Comparison of ENCODE assay signal across 8 mouse cellular contexts in genomic region chr11:48774443-48775298, GRCm38 (mm10). TPM values are rescaled to one million over a fixed set of nuclear protein-coding genes. Genes with fewer than 3 reads are reported as not detected.
A peak's percentile ranks its signal among the peaks of the same experiment; 100 is the strongest.
DNase-seq lines count a peak whose midpoint lies in the region; ATAC-seq and TF ChIP-seq lines count a peak whose summit lies in the region.

No protein-coding gene starts in this region.

- 39% methylated on average over 17 of the region's 17 CpGs for WGBS in heart, embryonic 12.5 days
- 30% methylated on average over 17 of the region's 17 CpGs for WGBS in forebrain, embryonic 13.5 days
- 28% methylated on average over 17 of the region's 17 CpGs for WGBS in limb, embryonic 14.5 days
- WGBS in midbrain, embryonic 13.5 days: 38% methylated on average over 17 of the region's 17 CpGs

- no peak overlapping the region for H3K27ac ChIP-seq in heart, embryonic 12.5 days (ENCODE audit: poor library complexity, severe bottlenecking)
- H3K27ac ChIP-seq in forebrain, embryonic 13.5 days: no peak overlapping the region
- H3K27ac ChIP-seq in limb, embryonic 14.5 days (replicated peaks; ENCODE audit: low read depth, low read length): no peak overlapping the region
- H3K27ac ChIP-seq in midbrain, embryonic 13.5 days: no peak overlapping the region

- H3K36me3 ChIP-seq in heart, embryonic 12.5 days: no peaks in the 10 kb centered on the region
- no peaks in the 10 kb centered on the region for H3K36me3 ChIP-seq in forebrain, embryonic 13.5 days (ENCODE audit: poor library complexity, severe bottlenecking)
- no peaks in the 10 kb centered on the region for H3K36me3 ChIP-seq in limb, embryonic 14.5 days (ENCODE audit: control insufficient read depth, insufficient read depth, low read length)
- no peaks in the 10 kb centered on the region for H3K36me3 ChIP-seq in midbrain, embryonic 13.5 days

- peak overlapping the region; percentile 36; the same call in 1 of the 2 replicates for H3K4me2 ChIP-seq in heart, embryonic 12.5 days
- H3K4me2 ChIP-seq in forebrain, embryonic 13.5 days: peak overlapping the region; percentile 36
- H3K4me2 ChIP-seq in limb, embryonic 14.5 days (replicated peaks; ENCODE audit: low read depth, low read length, severe bottlenecking): peak overlapping the region; percentile 41
- H3K4me2 ChIP-seq in midbrain, embryonic 13.5 days (replicated peaks): peak overlapping the region; percentile 44

- no peak overlapping the region for H3K4me3 ChIP-seq in heart, embryonic 12.5 days
- 0 out of 2 replicates have a peak overlapping the region, but pooled peaks have one; percentile 6 for H3K4me3 ChIP-seq in forebrain, embryonic 13.5 days
- H3K4me3 ChIP-seq in limb, embryonic 14.5 days (replicated peaks; ENCODE audit: low read length): peak overlapping the region; percentile 7; the same call in 1 of the 2 replicates
- H3K4me3 ChIP-seq in midbrain, embryonic 13.5 days (replicated peaks): no peak overlapping the region

- DNase-seq in heart, adult 11 months: no peak
- DNase-seq in adrenal gland, postnatal 36 days: peak; percentile 29 to 57
- DNase-seq in induced T-regulatory cell, adult 2 months (ENCODE audit: low read depth): peak; percentile 81
- DNase-seq in limb, embryonic 14.5 days (ENCODE audit: low spot score): peak; percentile 81
- DNase-seq in thymus, postnatal 14 days: peak; percentile 51

- no peak overlapping the region for H3K9ac ChIP-seq in heart, embryonic 12.5 days
- no peak overlapping the region for H3K9ac ChIP-seq in forebrain, embryonic 13.5 days
- no peak overlapping the region for H3K9ac ChIP-seq in limb, embryonic 14.5 days (ENCODE audit: low read depth, low read length, severe bottlenecking)
- H3K9ac ChIP-seq in midbrain, embryonic 13.5 days (replicated peaks): no peak overlapping the region

- no peaks in the 10 kb centered on the region for H3K9me3 ChIP-seq in heart, embryonic 12.5 days (replicated peaks)
- H3K9me3 ChIP-seq in forebrain, embryonic 13.5 days (replicated peaks): no peaks in the 10 kb centered on the region
- H3K9me3 ChIP-seq in limb, embryonic 14.5 days (ENCODE audit: control insufficient read depth, low read length): no peaks in the 10 kb centered on the region
- no peaks in the 10 kb centered on the region for H3K9me3 ChIP-seq in midbrain, embryonic 13.5 days

- H3K27me3 ChIP-seq in heart, embryonic 12.5 days (replicated peaks): no peaks in the 10 kb centered on the region
- no peaks in the 10 kb centered on the region for H3K27me3 ChIP-seq in forebrain, embryonic 13.5 days
- H3K27me3 ChIP-seq in limb, embryonic 14.5 days (ENCODE audit: control insufficient read depth, insufficient read depth, low read length): no peaks in the 10 kb centered on the region
- no peaks in the 10 kb centered on the region for H3K27me3 ChIP-seq in midbrain, embryonic 13.5 days

- no peak for ATAC-seq in heart, embryonic 12.5 days (ENCODE audit: insufficient number of reproducible peaks, low FRiP score)
- peak; percentile 48 for ATAC-seq in forebrain, embryonic 13.5 days
- peak; percentile 46; the same call in 1 of the 2 replicates for ATAC-seq in limb, embryonic 14.5 days (ENCODE audit: low FRiP score, low read depth)
- ATAC-seq in midbrain, embryonic 13.5 days: peak; percentile 64

- TF ChIP-seq POLR2A in limb, embryonic 14.5 days (IDR thresholded peaks at IDR 0.05; ENCODE audit: borderline replicate concordance, extremely low read depth, insufficient read depth, insufficient read length): no peak

- H3K4me1 ChIP-seq in heart, embryonic 12.5 days (replicated peaks): no peaks in the 10 kb centered on the region; the same call in 1 of the 2 replicates
- H3K4me1 ChIP-seq in forebrain, embryonic 13.5 days: peaks cover 5% of the 10 kb centered on the region; the same call in 1 of the 2 replicates
- peaks cover 4% of the 10 kb centered on the region for H3K4me1 ChIP-seq in limb, embryonic 14.5 days (ENCODE audit: control insufficient read depth, insufficient read depth, low read length)
- peaks cover 10% of the 10 kb centered on the region for H3K4me1 ChIP-seq in midbrain, embryonic 13.5 days (replicated peaks)

RNA-seq across cellular contexts. Expression of gene Rack1, which starts 25.5 kb away (rescaled TPM):
- polyA plus RNA-seq in heart, embryonic 12.5 days (2016; fragmentation: Nextera tagmentation; extraction: Ambion mirVana): 397 and 428 TPM in 2 replicates
- 100 to 1,000 TPM; 711 to 729 TPM for total RNA-seq in adrenal gland, postnatal 36 days (2021)
- 585 and 587 TPM in 2 replicates for polyA plus RNA-seq in forebrain, embryonic 13.5 days (2015; fragmentation: Nextera tagmentation; extraction: Ambion mirVana)
- polyA plus RNA-seq in limb, embryonic 14.5 days (2012; rRNA removed): 2,038 and 2,666 TPM in 2 replicates
- 939 and 995 TPM in 2 replicates for polyA plus RNA-seq in limb, embryonic 14.5 days (2014; fragmentation: Nextera tagmentation; extraction: Ambion mirVana)
- polyA plus RNA-seq in midbrain, embryonic 13.5 days (2015; fragmentation: Nextera tagmentation; extraction: Ambion mirVana): 472 and 473 TPM in 2 replicates

RNA-seq across cellular contexts. Expression of gene Trim41, which starts 42.5 kb away (rescaled TPM):
- 4.3 and 4.4 TPM in 2 replicates for polyA plus RNA-seq in heart, embryonic 12.5 days (2016; fragmentation: Nextera tagmentation; extraction: Ambion mirVana)
- total RNA-seq in adrenal gland, postnatal 36 days (2021): 10 to 100 TPM; 32.9 to 45.2 TPM
- 6.0 and 7.4 TPM in 2 replicates for polyA plus RNA-seq in forebrain, embryonic 13.5 days (2015; fragmentation: Nextera tagmentation; extraction: Ambion mirVana)
- polyA plus RNA-seq in limb, embryonic 14.5 days (2012; rRNA removed): 51.5 and 52.4 TPM in 2 replicates
- 5.5 and 7.0 TPM in 2 replicates for polyA plus RNA-seq in limb, embryonic 14.5 days (2014; fragmentation: Nextera tagmentation; extraction: Ambion mirVana)
- polyA plus RNA-seq in midbrain, embryonic 13.5 days (2015; fragmentation: Nextera tagmentation; extraction: Ambion mirVana): 6.9 and 7.0 TPM in 2 replicates

RNA-seq across cellular contexts. Expression of gene Trim7, which starts 51.3 kb away (rescaled TPM):
- polyA plus RNA-seq in heart, embryonic 12.5 days (2016; fragmentation: Nextera tagmentation; extraction: Ambion mirVana): 0.39 and 0.52 TPM in 2 replicates
- total RNA-seq in adrenal gland, postnatal 36 days (2021): 1 to 10 TPM; 6.4 to 8.6 TPM
- polyA plus RNA-seq in forebrain, embryonic 13.5 days (2015; fragmentation: Nextera tagmentation; extraction: Ambion mirVana): 0.71 and 0.80 TPM in 2 replicates
- polyA plus RNA-seq in limb, embryonic 14.5 days (2012; rRNA removed): 2.6 and 2.9 TPM in 2 replicates
- 1.2 and 2.0 TPM in 2 replicates for polyA plus RNA-seq in limb, embryonic 14.5 days (2014; fragmentation: Nextera tagmentation; extraction: Ambion mirVana)
- polyA plus RNA-seq in midbrain, embryonic 13.5 days (2015; fragmentation: Nextera tagmentation; extraction: Ambion mirVana): 0.89 and 1.0 TPM in 2 replicates

RNA-seq across cellular contexts. Expression of gene Gm12184, which starts 51.8 kb away (rescaled TPM):
- polyA plus RNA-seq in heart, embryonic 12.5 days (2016; fragmentation: Nextera tagmentation; extraction: Ambion mirVana): 3.3 and 5.3 TPM in 2 replicates
- 1 to 10 TPM; 1.4 to 3.2 TPM for total RNA-seq in adrenal gland, postnatal 36 days (2021)
- polyA plus RNA-seq in forebrain, embryonic 13.5 days (2015; fragmentation: Nextera tagmentation; extraction: Ambion mirVana): 4.2 and 5.2 TPM in 2 replicates
- 42.1 and 55.1 TPM in 2 replicates for polyA plus RNA-seq in limb, embryonic 14.5 days (2012; rRNA removed)
- 7.9 and 14.8 TPM in 2 replicates for polyA plus RNA-seq in limb, embryonic 14.5 days (2014; fragmentation: Nextera tagmentation; extraction: Ambion mirVana)
- polyA plus RNA-seq in midbrain, embryonic 13.5 days (2015; fragmentation: Nextera tagmentation; extraction: Ambion mirVana): 3.4 and 3.6 TPM in 2 replicates

Comparison
In these comparisons a context has a peak if more than half of its experiments do, and no peak if none do; other contexts are left out.
1. H3K4me3 ChIP-seq: peak in forebrain, embryonic 13.5 days (single experiment) and limb, embryonic 14.5 days (single experiment); none in heart, embryonic 12.5 days (single experiment) and midbrain, embryonic 13.5 days (single experiment).
2. Peak in every context shown above with its lines, with median percentiles within 50 percentile points of each other: H3K4me2 ChIP-seq.